Mouse (Mus musculus) thymus, adult 2 months (tissue): ENCODE results near the gene Lysmd1. TPM values are rescaled to one million over a fixed set of nuclear protein-coding genes. Genes with fewer than 3 reads are reported as not detected.

ENCODE experiments used
- DNase-seq: peaks from one replicate; pipeline ENCODE4 v3.0.0; 2021
- H3K27ac ChIP-seq: fragments of 200-500 bp; 2 replicates; pipeline ENCODE4 v1.5.1; 2012; ENCODE audit warnings: low read length, control low read depth; ENCODE audit not compliant: control insufficient read depth, insufficient read depth
- H3K27me3 ChIP-seq: fragments of 200-500 bp; 2 replicates; pipeline ENCODE4 v1.6.1; 2012; ENCODE audit warnings: mild to moderate bottlenecking, low read length, moderate library complexity, mixed read lengths; ENCODE audit not compliant: control insufficient read depth, insufficient read depth
- H3K36me3 ChIP-seq: fragments of 200-500 bp; 2 replicates; pipeline ENCODE4 v1.6.1; 2012; ENCODE audit warnings: mild to moderate bottlenecking, low read length, moderate library complexity; ENCODE audit not compliant: control insufficient read depth, insufficient read depth
- H3K4me1 ChIP-seq: fragments of 200-500 bp; replicated peaks from 2 replicates; pipeline ENCODE4 v1.6.1; 2012; ENCODE audit warnings: low read length; ENCODE audit not compliant: control insufficient read depth, insufficient read depth
- H3K4me3 ChIP-seq: fragments of 200-500 bp; 2 replicates; pipeline ENCODE4 v1.5.1; 2012; ENCODE audit warnings: mild to moderate bottlenecking, low read length, control low read depth, moderate library complexity; ENCODE audit not compliant: control insufficient read depth, insufficient read depth
- CTCF ChIP-seq: fragments of 200-500 bp; IDR thresholded peaks from 2 replicates; pipeline ENCODE4 v1.5.1; 2012; ENCODE audit warnings: mild to moderate bottlenecking, control low read depth, low read length, moderate library complexity, borderline replicate concordance; ENCODE audit not compliant: control insufficient read depth, poor library complexity, insufficient read depth; ENCODE audit errors: extremely low read depth
- POLR2A ChIP-seq: fragments of 200-500 bp; IDR thresholded peaks from 2 replicates; pipeline ENCODE4 v1.6.1; 2012; ENCODE audit warnings: mild to moderate bottlenecking, low read length, control low read depth, moderate library complexity; ENCODE audit not compliant: control insufficient read depth, poor library complexity, insufficient read depth; ENCODE audit errors: extremely low read depth
- WGBS: fragments of 180-500 bp; shearing (Covaris S2); methylation state at CpG from one replicate; pipeline ENCODE4 v1.1.7; 2018; 5-methylcytosine and 5-hydroxymethylcytosine counted together
- polyA plus RNA-seq: library from polyadenylated mRNA; depleted of rRNA; stranded (reverse); fragments of >200 nt; gene quantifications from 2 replicates; pipeline ENCODE4 v1.2.3, GENCODE M21; 2012

Lysmd1 gene
- polyA plus RNA-seq, 1 experiment, result 14.1 TPM

- Histone ChIP-seq H3K27ac (peak overlapping the region; percentile 41; the same call in 1 of the 2 replicates), H3K4me1 (peaks cover 34% of the 10 kb centered on the region), H3K27me3 (no peaks in the 10 kb centered on the region), H3K36me3 (peaks cover 11% of the 10 kb centered on the region; the same call in 1 of the 2 replicates), H3K4me3 (no peak overlapping the region)
- TF ChIP-seq CTCF, result no peak
- no peak for TF ChIP-seq POLR2A
- WGBS, result 8% methylated on average over 7 of the region's 7 CpGs
- DNase-seq, result peak; percentile 39
Measured at GRCm38 (mm10) chr3:95135433-95136052, 1.7 kb downstream of the Lysmd1 start.

GRCm38 (mm10) chr3:95136336-95136735, 2.4 kb downstream of the Lysmd1 start:
- TF ChIP-seq POLR2A (no peak), CTCF (no peak)
- Histone ChIP-seq H3K27me3 (no peaks in the 10 kb centered on the region), H3K4me1 (peaks cover 40% of the 10 kb centered on the region), H3K27ac (peak overlapping the region; percentile 37; the same call in 1 of the 2 replicates), H3K36me3 (peaks cover 11% of the 10 kb centered on the region; the same call in 1 of the 2 replicates), H3K4me3 (no peak overlapping the region)
- 52% methylated on average over 3 of the region's 3 CpGs for WGBS
- no peak for DNase-seq

GRCm38 (mm10) chr3:95139586-95140288, 5.8 kb downstream of the Lysmd1 start:
- Histone ChIP-seq H3K27ac (peak overlapping the region; percentile 7; the same call in 1 of the 2 replicates), H3K4me3 (no peak overlapping the region), H3K36me3 (peaks cover 11% of the 10 kb centered on the region; the same call in 1 of the 2 replicates), H3K4me1 (peaks cover 42% of the 10 kb centered on the region), H3K27me3 (no peaks in the 10 kb centered on the region)
- 74% methylated on average over 25 of the region's 25 CpGs for WGBS
- no peak for TF ChIP-seq POLR2A
- TF ChIP-seq CTCF, result no peak
- DNase-seq, result no peak

- peaks cover 38% of the 10 kb centered on the region for H3K4me1 ChIP-seq
- no peak overlapping the region for H3K4me3 ChIP-seq
- WGBS, result 93% methylated on average over 18 of the region's 18 CpGs
- peak overlapping the region; percentile 6; the same call in 1 of the 2 replicates for H3K27ac ChIP-seq
- no peak for TF ChIP-seq CTCF
- TF ChIP-seq POLR2A, result no peak
- H3K36me3 ChIP-seq, result peaks cover 11% of the 10 kb centered on the region; the same call in 1 of the 2 replicates
- no peak for DNase-seq
- no peaks in the 10 kb centered on the region for H3K27me3 ChIP-seq
Measured at GRCm38 (mm10) chr3:95140289-95140595, 6.4 kb downstream of the Lysmd1 start.

DNA sequence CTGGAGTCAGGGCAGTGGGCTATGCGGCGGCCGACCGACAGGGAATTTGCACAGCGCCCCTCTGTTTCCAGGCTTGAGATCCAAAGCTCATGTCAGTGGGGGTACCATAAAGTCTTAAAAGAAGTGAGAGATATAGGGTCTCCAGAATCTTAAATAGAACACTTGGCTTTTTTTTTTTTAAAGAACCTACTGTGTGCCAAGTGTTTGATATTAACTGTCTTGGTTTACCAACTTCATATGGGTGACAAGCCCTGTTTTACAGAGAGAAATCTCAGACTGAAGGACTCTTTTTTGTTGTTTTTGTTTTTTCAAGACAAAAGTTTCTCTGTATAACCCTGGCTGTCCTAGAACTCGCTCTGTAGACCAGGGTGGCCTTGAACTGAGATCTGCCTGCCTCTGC, 6.9 kb downstream of the Lysmd1 start:
- no peak for DNase-seq
- Histone ChIP-seq H3K27me3 (no peaks in the 10 kb centered on the region), H3K4me3 (no peak overlapping the region), H3K27ac (peak overlapping the region; percentile 97), H3K36me3 (peaks cover 11% of the 10 kb centered on the region; the same call in 1 of the 2 replicates), H3K4me1 (peaks cover 36% of the 10 kb centered on the region)
- WGBS, result 97% methylated on average over 6 of the region's 6 CpGs
- TF ChIP-seq POLR2A (no peak), CTCF (no peak)

DNA sequence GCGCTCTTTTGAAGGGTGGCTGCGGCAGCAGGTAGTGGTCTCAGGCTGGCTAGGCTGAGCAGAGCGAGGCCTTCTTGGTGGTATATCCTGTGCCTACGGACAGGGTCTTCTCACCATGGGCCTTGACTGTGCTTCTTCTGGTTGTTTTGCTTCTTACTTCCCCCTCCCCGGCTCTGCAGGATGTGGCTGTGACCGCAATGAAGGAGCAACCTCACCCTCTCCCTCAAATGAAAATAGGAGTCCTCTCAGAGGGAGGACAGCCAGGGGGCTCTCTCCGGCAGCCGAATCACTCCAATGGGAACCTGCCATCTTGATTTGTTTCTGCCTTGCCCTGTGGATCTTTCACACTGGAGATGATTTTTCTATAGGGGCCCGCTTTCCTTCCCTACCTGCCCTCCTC, 7.6 kb downstream of the Lysmd1 start:
- peak overlapping the region; percentile 42 for H3K4me3 ChIP-seq
- peak; percentile 86 for DNase-seq
- no peaks in the 10 kb centered on the region for H3K27me3 ChIP-seq
- 9% methylated on average over 9 of the region's 9 CpGs for WGBS
- peak overlapping the region; percentile 97 for H3K27ac ChIP-seq
- TF ChIP-seq CTCF (0 out of 2 replicates have a peak, but pooled peaks have one; percentile 8), POLR2A (peak; percentile 30; the same call in 1 of the 2 replicates)
- peaks cover 11% of the 10 kb centered on the region; the same call in 1 of the 2 replicates for H3K36me3 ChIP-seq
- H3K4me1 ChIP-seq, result peaks cover 32% of the 10 kb centered on the region
